Mouse (Mus musculus) R1 (cell line): ENCODE measurements around the gene Cd320.
"Not testable (repeated sequence)": the region's sequence is repeated elsewhere in the genome, so short reads cannot be mapped to it uniquely, and the experiment has no call there.

ENCODE experiments used
- DNase-seq: peaks from one replicate; pipeline ENCODE4 v3.0.0-alpha.2; 2018; ENCODE audit warnings: low read depth, low spot score

Cd320 gene

GRCm38 (mm10) chr17:33842966-33843795 is at the start of gene Cd320:
Gene Cd320, plus strand, starts transcription at chr17:33843091.
- DNase-seq, result peak; percentile 94

DNA sequence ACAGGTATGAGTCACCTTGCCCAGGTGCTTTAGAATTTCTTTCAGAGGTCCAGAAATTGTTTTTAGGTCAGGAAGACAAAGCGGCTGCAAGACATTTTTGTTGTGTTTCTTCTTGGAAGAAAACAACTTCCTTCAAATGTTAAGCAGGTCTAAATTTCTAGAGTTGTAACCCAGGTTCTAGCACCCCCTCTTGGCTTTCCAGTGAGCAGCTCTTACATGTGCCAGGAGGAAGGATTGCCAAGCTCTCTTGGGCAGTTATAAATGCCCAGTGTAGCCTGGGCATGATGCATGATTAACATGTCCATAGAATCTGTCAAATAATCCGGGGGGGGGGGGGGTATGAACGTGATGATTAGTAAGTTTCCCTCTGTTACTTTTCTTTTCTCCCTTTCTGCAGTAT is 44.6 kb upstream of the Cd320 start:
- no peak for DNase-seq

- DNase-seq, result no peak
Measured at GRCm38 (mm10) chr17:33799277-33799676, 43.6 kb upstream of the Cd320 start.

DNA sequence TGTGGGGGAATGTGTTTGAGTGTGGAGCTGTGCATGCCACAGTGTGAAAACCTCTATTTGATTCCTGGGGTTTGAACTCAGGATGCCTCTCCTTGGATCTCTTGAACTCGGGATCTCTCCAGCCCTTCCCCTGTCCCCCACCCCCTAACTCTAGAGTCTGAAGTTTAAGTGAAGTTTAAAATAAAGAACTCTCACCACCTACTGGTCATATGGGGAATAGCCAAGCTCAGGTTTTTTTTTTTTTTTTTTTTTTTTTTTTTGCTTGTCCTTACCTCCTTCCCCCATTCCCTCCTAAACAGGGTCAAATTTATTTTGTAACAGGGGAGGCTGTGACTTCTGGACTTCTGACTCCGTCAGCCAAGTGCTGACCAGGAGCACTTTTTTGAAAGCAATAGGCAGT is 40.7 kb upstream of the Cd320 start:
- DNase-seq, result peak; percentile 79

DNA sequence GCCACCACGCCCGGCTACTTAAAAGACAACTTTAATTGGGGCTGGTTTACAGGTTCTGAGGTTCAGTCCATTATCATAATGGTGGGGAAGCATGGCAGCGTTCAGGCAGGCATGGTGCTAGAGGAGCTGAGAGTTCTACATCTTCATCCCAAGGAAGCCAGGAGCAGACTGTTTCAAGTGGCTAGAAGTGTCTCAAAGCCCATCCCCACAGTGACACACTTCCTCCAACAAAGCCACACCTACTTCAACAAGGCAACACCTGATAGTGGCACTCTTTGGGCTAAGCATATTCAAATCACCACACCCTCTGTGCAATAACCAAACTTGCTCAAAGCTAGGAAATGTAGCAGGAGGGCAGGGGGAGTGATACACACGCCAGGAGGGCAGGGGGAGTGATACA is 38.7 kb upstream of the Cd320 start:
- peak; percentile 82 for DNase-seq

DNA sequence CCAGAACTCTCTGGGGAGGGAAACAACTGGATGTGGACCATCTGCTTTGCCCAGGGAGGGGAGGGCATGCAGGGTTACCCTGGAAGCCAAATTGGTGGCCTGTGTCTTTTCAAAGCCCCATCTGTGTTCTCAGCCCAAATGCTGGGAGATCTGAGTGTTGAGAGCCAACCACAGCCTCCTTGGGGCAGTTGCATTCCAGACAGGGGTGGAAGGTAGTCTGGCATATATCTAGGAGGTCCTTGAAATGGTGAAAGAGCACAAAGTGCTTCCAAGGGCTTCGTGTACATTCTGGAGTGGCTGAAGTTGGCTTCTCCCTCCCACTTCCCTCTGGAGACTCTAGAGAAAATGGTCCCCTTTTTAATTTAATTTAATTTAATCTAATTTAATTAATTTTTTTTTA is 38.1 kb upstream of the Cd320 start:
- DNase-seq, result peak; percentile 22

GRCm38 (mm10) chr17:33807181-33807888 is 35.6 kb upstream of the Cd320 start:
- peak; percentile 94 for DNase-seq

GRCm38 (mm10) chr17:33808192-33808591 is 34.7 kb upstream of the Cd320 start:
- DNase-seq, result no peak

- DNase-seq, result peak; percentile 99
Measured at GRCm38 (mm10) chr17:33810334-33811141, 32.4 kb upstream of the Cd320 start, which contains the start of gene Kank3. Gene Kank3, plus strand, starts transcription at chr17:33810519.

DNA sequence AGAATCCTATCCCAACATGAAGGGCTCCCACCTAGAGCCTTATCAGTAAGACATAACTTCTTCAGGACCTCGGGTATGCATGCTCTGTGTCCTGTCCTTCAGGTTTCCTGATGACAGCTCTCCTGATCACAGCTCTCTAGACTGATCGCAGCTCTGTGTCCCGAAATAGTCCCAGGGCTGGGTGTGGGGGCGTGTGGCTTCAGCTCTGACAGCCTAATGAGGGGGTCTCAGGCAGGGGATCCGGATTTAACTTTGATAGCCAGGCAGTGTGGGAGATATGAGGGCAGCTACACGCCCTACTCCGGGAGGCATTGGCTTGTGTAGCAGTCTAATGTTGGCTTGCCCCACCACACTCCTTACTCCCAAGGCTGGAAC is 31.8 kb upstream of the Cd320 start:
- no peak for DNase-seq

DNA sequence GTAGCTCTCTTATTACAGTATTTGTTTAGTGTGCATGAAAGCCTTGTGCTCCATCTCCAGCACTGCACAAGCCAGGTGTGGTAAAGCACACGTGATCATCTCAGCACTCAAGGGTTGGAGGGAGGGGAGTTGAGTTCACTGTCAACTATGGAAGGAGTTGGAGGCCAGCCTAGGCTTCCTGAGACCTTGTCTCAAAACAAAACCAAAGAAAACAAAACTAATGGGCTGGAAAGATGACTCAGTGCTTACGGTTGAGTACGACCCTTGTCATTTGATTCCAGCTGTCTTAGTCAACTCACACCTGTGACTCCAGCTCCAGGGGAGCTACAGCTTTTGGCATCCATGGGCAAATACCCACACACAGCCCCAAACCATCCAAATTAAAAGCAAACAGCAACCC is 30.4 kb upstream of the Cd320 start:
- DNase-seq, result no peak

- no peak for DNase-seq
Measured at GRCm38 (mm10) chr17:33812990-33813389, 29.9 kb upstream of the Cd320 start.

- no peak for DNase-seq
Measured at GRCm38 (mm10) chr17:33815399-33815798, 27.5 kb upstream of the Cd320 start.

DNA sequence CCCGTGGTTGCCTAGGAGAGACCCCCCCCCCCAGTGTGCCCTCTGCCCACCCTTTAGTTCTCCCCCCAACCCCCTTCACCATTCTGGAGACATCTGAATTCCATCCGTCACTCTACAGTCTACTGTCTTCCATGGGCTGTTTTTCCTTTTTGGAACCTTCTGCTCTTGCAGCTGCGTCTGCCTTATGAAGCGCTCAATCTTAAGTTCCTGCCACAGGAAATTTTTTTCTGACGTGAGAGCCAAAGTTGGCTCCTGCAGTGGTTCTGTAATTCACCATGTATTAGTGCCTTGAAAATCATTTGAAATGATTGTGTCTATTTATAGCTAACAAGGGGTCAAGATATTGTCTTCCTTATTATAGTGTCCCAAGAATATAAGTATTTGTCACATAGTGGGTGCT is 26.3 kb upstream of the Cd320 start:
- DNase-seq, result no peak

DNA sequence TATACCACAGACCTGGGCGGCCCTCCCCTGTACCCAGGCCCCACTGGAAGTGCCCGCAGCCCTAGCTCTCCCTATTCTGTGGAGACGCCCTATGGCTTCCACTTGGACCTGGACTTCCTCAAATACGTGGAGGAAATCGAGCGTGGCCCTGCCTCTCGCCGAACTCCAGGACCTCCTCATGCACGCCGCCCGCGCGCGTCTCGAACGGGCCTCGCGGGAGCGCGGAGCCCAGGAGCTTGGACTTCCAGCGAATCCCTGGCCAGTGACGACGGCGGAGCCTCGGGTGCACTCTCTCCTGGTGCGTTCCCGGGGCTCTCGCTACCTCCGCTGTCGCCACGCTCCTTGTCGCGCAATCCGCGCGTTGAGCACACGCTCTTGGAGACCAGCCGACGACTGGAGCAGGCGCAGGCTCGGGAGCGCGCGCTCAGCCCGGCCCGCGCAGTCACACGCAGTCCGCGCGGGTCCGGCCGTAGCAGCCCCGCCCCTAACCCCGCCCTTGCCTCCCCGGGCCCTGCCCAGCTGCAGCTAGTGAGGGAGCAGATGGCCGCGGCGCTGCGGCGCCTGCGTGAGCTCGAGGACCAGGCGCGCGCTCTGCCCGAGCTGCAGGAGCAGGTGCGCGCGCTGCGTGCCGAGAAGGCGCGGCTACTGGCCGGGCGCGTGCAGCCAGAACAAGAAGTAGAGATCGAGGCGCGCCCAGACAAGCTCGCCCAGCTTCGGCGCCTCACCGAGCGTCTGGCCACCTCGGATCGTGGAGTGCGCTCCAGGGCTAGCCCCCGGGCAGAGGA is 25.5 kb upstream of the Cd320 start:
- DNase-seq, result peak; percentile 97

DNA sequence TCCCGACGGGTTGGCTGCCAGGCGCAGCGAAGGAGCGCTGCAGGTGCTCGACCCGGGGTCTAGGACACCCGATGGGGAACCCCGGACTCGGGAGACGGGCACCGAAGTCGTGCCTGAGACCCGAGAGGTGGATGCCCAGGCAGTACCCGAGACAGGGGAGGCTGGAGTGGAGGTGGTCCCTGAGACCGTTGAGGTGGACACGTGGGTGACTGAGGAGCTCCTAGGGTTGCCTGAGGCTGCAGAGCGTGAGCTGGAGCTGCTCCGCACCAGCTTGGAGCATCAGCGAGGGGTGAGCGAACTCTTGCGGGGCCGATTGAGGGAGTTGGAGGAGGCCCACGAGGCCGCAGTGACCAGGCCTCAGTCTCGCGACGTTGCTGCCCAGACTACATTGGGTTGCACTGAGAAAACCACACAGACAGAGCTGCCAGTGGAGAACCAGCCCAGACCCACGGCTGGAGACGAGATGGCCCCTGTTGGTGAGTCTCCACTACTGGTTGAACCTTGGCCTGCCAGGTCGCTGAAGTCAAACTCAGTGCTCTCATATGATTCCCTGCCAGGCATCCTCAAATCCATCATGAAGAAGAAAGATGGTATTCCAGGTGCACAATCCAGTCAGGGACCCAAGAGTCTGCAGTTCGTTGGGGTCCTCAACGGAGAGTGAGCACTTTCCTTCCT is 24.8 kb upstream of the Cd320 start:
- no peak for DNase-seq

DNA sequence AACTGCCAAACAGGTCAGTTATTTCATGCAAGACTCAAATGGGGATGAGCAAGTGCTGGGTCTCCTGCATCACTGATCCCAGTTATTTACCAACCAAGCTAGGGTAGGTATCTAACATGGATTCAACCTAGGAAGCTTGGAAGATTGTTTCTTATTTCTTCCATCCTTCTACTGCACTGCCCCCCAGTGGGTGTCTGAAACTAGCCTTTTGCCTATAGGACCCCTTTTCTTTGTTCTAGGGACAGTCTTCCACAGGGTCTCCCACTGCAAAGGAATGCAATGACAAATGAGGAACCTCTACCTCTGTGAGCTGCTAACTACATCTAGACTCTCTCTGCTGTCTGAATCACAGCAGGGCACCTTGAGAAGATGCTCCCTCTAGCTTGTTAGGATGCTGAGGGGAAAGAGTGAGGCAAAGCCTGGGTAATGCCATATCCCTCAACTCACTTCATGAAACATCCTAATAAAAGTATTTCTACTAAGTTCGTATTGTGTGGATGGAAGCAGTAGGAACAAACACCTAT is 20.4 kb upstream of the Cd320 start:
- DNase-seq, result peak; percentile 55

DNA sequence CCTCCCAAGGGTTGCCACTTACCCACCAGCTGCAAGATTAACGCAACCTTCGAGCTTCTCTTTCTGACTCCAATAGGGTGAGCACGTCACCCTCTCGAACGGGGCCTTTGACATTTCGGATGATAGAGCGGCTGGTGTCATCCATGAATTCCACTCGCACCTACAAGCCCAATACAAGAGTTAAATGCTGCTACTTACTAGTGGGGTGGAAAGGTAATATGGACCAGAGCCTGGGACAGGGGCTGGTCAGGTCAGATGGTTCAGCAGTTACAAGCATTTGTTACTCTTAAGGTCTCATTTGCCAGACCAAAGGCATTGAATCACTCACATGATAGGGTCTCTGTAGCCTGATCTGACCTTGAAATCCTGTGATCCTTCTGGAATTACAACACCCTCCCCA is 19.7 kb upstream of the Cd320 start:
- DNase-seq, result not testable (repeated sequence)

DNA sequence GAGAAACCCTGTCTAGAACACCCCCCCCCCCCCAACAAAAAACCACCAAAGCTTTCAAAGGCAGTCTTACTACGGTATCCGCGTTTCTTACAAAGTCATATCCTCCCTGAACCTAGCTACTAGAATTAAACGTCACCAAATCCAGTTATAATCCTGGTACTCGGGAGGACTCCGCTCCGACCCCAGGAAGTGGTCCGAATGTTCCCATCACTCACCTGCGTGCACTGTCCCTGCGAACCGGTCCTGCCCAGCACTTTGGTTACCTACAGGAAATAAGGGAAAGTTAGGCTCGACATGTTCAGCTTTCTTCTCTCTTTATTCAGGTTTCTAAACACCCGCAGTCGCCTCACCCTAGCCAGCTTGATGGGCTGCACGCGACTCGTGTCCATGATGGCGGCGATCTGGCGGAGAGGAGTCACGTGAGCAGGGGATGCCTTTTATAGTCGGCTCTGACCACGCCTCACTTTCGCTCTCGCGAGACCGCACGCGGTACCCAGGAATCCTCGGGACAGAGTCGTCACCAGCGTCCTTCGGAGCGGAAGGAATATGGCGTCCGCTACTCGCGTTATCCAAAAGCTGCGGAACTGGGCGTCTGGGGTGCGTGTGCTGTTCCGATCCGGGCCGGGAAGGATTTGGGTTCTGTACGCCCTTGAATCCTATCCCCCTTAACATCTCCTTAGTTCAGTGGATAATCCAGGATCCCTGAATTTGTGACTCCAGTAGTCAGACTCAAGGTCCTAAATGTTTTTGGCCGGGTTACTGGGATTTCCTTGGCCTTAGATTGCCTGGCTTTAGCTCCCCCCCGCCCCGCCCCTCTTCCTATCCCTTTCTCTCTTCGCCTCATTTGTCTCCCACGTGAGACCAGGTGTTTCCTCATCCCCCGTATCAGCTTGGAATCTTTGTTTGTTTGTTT is 18.6 kb upstream of the Cd320 start, which contains the start of the genes Rps28 and Ndufa7:
Gene Rps28 (minus strand): TSS at position 479 of the 913 bp plus-strand sequence.
Gene Ndufa7 (plus strand): TSS at position 489 of the 913 bp plus-strand sequence.
- DNase-seq, result peak; percentile 96
